Mouse (Mus musculus): Measurements from ENCODE around the gene Gm20388.

The Gm20388 gene

GRCm38 (mm10) chr8:120588908-120589771 is 678.5 kb downstream of the Gm20388 start, which contains the start of gene Gins2:
Gins2 (minus strand) TSS chr8:120589304.
- DNase-seq (ENCODE audit: low spot score in 2 of 2), result peak; percentile 99

GRCm38 (mm10) chr8:120589921-120590320 is 679.3 kb downstream of the Gm20388 start:
- no peak for DNase-seq (ENCODE audit: low spot score in 2 of 2)

GRCm38 (mm10) chr8:120591587-120592292 is 681.1 kb downstream of the Gm20388 start:
- DNase-seq (ENCODE audit: low spot score in 2 of 2), result no peak

- peak in 1 of 2 experiments; percentile 73 for DNase-seq (ENCODE audit: low spot score in 2 of 2)
Measured at GRCm38 (mm10) chr8:120594571-120594970, 683.9 kb downstream of the Gm20388 start.

DNA sequence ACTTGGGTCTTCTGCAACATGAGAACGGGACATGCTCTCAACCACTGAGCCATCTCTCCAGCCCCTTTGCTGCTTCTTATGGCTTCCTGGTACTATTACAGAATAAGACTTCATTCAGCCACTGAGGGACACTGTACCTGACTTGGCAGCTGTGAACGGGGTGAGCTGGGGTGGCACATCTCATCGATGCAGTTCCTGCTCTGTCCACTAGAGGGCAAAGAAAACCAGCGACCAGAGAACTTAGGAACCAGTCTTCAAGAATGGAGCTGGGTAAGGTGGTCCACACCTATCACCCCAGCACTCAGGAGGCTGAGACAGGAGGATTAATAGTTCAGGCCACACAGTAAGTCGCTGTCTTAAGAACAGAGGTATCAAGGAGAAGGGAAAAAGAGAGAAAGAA is 685.3 kb downstream of the Gm20388 start:
- DNase-seq (ENCODE audit: low spot score in 2 of 2), result peak; percentile 65 to 88

- no peak for DNase-seq (ENCODE audit: low spot score in 2 of 2)
Measured at GRCm38 (mm10) chr8:120598579-120598978, 687.9 kb downstream of the Gm20388 start.

- DNase-seq (ENCODE audit: low spot score in 2 of 2), result peak; percentile 79 to 94
Measured at GRCm38 (mm10) chr8:120599504-120599903, 688.9 kb downstream of the Gm20388 start.

- DNase-seq (ENCODE audit: low spot score in 2 of 2), result no peak
Measured at GRCm38 (mm10) chr8:120602672-120603071, 692.0 kb downstream of the Gm20388 start.

- no peak for DNase-seq (ENCODE audit: low spot score in 2 of 2)
Measured at GRCm38 (mm10) chr8:120607460-120607859, 696.8 kb downstream of the Gm20388 start.

DNA sequence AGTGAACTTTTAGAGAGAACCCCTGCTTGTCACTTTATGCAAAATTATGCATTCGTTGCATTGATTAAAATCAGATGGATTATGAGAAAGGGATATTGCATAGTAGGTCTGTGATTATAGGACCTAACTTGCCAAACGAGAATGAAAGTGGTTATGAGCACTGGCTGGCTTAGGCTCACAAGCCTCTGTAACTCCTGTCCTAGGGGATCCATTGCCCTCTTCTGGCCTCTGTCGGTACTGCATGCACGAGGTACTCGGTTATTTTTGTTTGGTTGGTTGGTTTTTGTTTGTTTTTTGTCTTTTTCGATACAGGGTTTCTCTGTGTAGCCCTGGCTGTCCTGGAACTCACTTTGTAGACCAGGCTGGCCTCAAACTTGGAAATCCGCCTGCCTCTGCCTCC is 697.2 kb downstream of the Gm20388 start:
- DNase-seq (ENCODE audit: low spot score in 2 of 2), result peak; percentile 78 to 93

GRCm38 (mm10) chr8:120610824-120611223 is 700.2 kb downstream of the Gm20388 start:
- no peak for DNase-seq (ENCODE audit: low spot score in 2 of 2)

DNA sequence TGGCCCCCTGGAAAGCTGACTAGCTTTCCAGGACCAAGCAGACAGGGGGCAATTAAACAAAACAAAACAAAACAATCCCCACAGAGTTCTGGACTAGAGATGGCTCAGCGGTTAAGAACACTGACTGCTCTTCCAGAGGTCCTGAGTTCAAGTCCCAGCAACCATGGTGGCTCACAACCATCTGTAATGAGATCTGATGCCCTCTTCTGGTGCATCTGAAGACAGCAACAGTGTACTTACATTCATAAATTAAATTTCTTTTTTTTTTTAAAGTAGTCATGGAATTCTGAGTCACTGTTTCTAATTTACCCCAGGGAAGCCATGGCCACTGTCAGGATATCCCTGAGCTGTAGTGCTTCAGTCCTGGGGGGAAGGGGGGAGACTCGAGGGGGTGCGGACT is 703.9 kb downstream of the Gm20388 start:
- DNase-seq (ENCODE audit: low spot score in 2 of 2), result no peak

GRCm38 (mm10) chr8:120616663-120617626 is 706.3 kb downstream of the Gm20388 start:
- no peak for DNase-seq (ENCODE audit: low spot score in 2 of 2)

- DNase-seq (ENCODE audit: low spot score in 2 of 2), result peak; percentile 63 to 89
Measured at GRCm38 (mm10) chr8:120618110-120618509, 707.5 kb downstream of the Gm20388 start.

DNA sequence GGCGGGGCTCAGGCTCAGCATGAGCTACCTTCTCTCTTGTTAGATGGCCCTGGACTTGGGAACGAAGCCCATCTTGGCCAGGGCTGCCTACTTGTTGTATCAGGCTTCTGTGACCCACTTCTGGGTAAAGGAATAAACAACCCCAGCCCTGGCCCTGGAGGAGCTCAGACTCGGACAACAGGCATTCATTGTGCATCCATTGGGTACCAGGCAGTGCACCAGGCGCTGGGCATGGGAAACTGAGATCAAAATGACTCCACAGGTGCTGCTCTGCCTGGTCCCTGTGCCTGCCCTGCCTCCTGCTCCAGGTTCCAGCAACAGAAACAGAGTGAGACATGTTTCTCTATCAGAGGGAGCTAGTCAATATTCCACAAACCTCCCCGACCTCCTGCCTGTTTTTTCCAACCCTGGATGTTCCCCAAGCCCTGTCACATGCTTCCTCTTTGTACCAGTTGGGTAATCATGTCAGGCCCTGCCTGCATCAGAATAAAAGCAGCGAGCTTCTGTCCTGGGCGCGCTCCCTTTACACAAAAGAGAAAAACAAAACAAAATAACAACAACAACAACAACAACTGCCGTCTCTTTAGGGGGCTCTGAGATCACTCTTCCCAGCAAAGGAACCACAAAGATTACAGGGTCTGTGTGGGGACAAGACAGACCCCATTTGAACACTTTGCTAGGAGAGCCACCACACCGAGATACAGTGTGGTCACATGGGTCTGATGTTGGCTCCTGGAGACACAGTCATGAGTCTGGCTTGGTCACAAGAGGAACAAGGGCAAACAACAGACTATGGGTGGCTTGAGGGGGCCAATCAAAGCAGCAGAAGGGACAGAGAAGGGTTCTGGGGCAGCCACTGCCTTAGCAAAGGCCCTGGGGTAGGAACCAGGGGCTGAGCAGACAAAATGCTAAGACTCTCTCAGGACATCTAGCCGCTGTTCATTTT is 708.9 kb downstream of the Gm20388 start:
- DNase-seq (ENCODE audit: low spot score in 2 of 2), result no peak

DNA sequence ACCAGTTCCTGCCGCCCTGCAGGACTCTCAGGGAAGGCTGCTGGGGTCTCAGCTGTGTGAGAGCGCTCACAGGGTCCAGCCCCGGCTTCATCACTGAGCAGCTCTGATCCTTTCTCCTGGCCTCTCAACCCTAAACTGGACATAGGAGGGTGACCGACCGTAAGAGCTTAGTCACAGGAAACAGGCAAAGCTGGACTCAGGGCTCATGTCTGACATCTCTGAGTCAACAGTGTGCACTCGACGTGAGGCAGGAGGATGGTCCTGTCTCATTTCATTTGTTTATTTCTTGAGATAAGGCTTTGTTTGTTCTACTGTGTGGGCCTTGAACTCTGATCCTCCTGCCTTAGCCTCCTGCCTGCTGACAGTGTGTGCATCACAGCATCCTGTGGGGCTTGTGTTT is 709.8 kb downstream of the Gm20388 start:
- DNase-seq (ENCODE audit: low spot score in 2 of 2), result no peak

GRCm38 (mm10) chr8:120622161-120622560 is 711.5 kb downstream of the Gm20388 start:
- no peak for DNase-seq (ENCODE audit: low spot score in 2 of 2)

GRCm38 (mm10) chr8:120623608-120624007 is 713.0 kb downstream of the Gm20388 start:
- DNase-seq (ENCODE audit: low spot score in 2 of 2), result no peak

DNA sequence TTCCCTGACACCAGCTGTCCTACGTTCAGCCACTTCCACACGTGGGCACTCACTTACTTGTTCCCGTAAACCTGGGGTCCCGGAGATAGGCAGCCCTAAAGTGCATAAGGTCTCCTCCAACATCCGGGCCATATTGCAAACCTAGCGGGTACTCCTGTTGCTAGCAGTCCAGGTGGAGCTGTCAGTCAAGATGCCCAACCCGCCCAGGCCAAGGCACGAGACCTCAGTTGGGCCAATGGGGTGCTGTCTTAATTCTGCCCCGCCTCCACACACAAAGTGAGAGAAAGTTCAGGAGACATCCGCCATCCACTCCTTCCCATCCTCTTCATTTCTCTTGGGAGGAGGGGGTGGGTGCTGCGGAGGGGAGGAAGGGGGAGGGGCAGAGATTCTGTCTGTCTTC is 715.8 kb downstream of the Gm20388 start:
- DNase-seq (ENCODE audit: low spot score in 2 of 2), result no peak

DNA sequence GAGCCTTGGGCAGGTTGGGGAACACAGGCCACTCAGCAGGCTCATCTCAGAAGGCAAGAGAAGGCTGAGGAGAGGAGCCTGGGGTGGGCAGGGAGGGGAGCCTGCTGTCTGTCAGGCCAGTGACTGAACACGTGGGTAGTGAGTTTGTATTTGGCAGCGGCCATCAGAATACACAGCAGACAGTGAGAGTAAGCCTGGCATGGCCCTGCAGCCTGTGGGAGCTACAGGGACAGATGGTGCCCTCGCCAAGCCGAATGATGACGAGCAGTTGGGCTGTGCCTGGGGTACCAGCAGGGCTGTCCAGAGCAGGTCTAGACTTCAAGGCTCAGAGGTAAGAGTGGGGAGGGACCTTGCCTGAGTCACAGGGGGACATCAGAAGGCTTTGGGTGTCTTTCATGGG is 716.7 kb downstream of the Gm20388 start:
- DNase-seq (ENCODE audit: low spot score in 2 of 2), result no peak

DNA sequence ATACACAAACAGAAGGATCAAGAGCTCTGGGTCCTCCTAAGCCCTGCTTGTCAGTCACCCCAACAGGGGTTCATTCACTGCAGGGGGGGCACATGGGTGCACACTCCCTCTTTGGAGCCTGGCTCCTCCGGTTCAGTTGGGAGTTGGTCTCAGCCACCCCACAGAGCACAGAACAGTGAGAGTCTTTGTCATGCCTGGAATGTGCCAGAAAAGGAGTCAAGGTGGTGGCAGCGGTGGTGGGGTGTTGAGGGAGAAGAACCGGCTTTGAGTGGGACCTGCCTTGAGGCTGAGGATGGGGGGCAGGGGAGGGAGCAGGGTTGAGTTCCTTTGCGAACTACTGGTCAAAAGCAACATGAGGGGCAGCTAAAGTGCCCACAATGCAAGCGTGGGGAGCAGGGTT is 719.4 kb downstream of the Gm20388 start:
- DNase-seq (ENCODE audit: low spot score in 2 of 2), result no peak
